Mouse (Mus musculus): ENCODE data around the gene Wipi1. TPM values are rescaled to one million over a fixed set of nuclear protein-coding genes. Genes with fewer than 3 reads are reported as not detected.

Gene Wipi1
- polyA plus RNA-seq, 1 experiment from 2014 or later, result 17.6 TPM

DNA sequence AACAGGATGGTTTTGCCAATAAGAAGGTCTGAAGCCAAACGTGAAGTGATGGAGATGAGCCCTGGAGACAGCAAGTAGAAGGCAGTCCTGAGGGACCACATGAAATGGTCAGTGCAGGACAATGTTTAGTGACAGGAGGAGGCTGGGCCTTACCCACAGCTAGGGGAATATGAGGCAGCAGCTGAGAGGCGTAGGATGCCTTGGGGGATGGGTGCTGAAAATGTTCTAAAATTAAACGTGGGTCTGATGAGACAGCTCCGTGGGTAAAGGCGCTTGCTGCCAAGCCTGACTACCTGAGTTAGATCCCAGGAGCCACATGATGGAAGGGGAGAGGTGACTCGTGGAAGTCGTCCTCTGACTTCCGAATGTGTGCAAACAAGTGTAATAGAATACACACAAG, 21.8 kb downstream of the Wipi1 start:
- no peak for ATAC-seq (ENCODE audit: low FRiP score, low read depth)
- Histone ChIP-seq H3K9me3 (no peaks in the 10 kb centered on the region), H3K4me3 (no peak overlapping the region), H3K9ac (no peak overlapping the region), H3K27ac (replicated peaks) (no peak overlapping the region), H3K27me3 (no peaks in the 10 kb centered on the region), H3K4me1 (replicated peaks) (no peaks in the 10 kb centered on the region), H3K4me2 (no peak overlapping the region), H3K36me3 (no peaks in the 10 kb centered on the region)
- 87% methylated on average over 8 of the region's 8 CpGs for WGBS

DNA sequence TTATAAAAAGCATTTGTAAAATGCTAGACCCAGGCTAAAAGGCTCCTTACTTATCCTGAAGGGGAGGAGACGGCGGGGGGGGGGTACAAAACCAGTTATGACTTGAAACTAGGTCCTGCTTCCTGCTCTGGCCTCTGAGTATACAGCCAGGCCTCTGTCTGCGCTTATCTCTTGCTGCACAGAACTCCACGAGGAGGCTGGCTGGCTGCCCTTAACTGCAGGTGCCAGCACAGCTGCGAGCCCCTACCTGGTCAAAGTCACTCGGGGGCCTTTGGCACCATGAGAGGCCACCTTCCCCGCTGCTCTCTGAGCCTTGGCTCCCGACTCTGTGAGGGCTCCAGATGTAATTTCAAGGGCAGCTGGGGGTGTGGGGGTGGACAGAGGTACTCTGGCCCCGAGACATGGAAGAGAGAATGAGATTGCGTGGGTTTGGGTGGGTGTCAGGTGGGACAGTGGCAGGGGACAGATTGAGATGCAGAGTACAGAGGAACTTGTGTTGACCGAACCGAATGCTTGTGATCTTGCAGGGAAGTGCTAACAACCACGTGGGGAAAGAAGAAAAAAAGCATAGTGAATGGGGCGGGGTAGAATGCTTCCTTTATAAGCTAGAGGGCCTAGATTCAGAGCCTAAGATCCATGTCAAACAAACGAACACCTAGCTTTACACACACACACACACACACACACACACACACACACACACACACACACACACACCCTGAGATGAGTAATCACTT, 24.0 kb downstream of the Wipi1 start:
- Histone ChIP-seq H3K9me3 (no peaks in the 10 kb centered on the region), H3K9ac (no peak overlapping the region), H3K4me1 (replicated peaks) (no peaks in the 10 kb centered on the region), H3K27me3 (no peaks in the 10 kb centered on the region), H3K4me2 (no peak overlapping the region), H3K4me3 (no peak overlapping the region), H3K27ac (replicated peaks) (no peak overlapping the region), H3K36me3 (no peaks in the 10 kb centered on the region)
- ATAC-seq (ENCODE audit: low FRiP score, low read depth), result no peak
- 72% methylated on average over 15 of the region's 15 CpGs for WGBS

DNA sequence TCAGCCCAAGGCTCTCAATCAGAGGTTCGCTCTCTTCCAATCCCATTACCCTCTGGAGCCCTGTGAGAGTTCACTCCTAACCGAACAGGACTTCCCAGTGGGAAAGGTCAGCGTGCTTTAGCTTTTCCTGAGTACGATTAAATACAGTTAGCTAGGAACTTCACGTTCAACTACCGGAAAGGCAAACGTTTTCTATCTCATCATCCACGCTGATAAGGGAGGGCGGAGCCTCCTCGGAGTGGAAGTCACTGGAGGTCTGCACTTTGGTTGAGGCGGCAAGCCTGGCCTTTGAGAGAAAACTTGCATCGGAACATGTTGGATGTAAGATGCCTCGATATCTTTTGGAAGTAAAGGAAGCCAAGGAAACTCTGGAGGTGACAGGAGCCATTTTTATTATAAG, 24.7 kb downstream of the Wipi1 start:
- Histone ChIP-seq H3K36me3 (no peaks in the 10 kb centered on the region), H3K4me3 (no peak overlapping the region), H3K27ac (replicated peaks) (no peak overlapping the region), H3K9ac (no peak overlapping the region), H3K4me2 (no peak overlapping the region), H3K9me3 (no peaks in the 10 kb centered on the region), H3K4me1 (replicated peaks) (no peaks in the 10 kb centered on the region), H3K27me3 (no peaks in the 10 kb centered on the region)
- ATAC-seq (ENCODE audit: low FRiP score, low read depth), result no peak
- WGBS, result 68% methylated on average over 13 of the region's 13 CpGs

DNA sequence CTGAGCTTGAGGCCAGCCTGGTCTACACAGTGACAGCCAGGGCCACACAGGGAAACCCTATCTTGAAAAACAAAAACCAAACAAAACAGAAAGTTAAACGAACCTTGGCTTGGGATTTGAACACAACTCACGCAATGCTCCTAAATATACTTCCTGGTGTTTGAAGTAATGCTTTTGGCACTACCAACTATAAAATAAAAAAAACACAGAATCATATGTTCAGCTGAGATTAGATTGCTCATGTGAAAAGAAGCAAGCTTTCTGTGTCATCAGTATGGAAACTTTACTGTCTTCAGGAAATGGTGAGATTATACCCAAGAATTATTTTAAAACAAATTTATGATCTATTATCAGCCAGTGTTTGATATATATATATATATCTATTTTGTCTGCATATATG, 25.3 kb downstream of the Wipi1 start:
- H3K4me2 ChIP-seq, result no peak overlapping the region
- no peaks in the 10 kb centered on the region for H3K9me3 ChIP-seq
- no peaks in the 10 kb centered on the region for H3K36me3 ChIP-seq
- H3K27ac ChIP-seq (replicated peaks), result no peak overlapping the region
- H3K4me3 ChIP-seq, result no peak overlapping the region
- no peaks in the 10 kb centered on the region for H3K4me1 ChIP-seq (replicated peaks)
- WGBS, result 86% methylated on average over 2 of the region's 2 CpGs
- no peak overlapping the region for H3K9ac ChIP-seq
- no peaks in the 10 kb centered on the region for H3K27me3 ChIP-seq
- no peak for ATAC-seq (ENCODE audit: low FRiP score, low read depth)

DNA sequence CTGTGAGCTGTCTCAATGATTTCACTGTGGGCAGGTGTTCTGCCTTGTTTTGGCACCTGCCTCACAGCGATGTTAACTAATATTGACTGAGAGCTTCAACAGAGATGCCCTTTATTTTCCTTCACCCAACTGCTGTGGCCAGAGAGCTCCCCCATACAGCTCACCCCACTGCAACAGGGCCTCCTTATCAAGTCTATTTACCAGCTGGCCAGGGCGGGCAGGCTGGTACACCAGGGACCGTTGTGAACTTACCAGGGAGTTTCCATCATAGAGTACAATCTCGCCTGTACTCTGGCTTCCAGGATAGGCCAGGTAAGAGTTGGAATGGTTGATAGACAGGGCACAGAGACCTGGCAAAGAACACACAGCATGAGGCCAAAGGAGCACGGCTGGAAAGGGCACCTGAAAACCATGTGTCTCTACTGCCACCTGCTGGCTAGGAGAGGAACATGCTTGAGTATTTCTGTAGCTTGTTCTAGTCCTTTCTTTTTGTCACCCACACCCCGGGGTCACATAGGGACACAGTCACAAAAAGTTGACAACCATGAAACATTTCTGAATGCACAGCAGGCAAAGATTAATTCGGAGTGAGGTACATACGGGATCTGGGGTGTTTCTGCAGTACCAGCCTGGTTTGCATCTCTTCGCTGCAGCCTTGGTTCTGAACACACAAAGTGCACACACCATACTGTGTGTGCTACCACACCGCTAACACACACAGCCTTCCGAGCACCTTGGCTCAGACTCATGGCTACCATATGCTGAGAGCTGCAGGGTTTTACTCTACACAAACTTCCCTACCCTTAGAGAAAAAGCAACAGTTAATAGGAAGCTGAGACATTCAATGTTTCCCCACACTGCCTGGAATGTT, 26.7 kb downstream of the Wipi1 start:
- H3K27me3 ChIP-seq, result no peaks in the 10 kb centered on the region
- H3K9ac ChIP-seq, result no peak overlapping the region
- no peak overlapping the region for H3K4me2 ChIP-seq
- H3K36me3 ChIP-seq, result no peaks in the 10 kb centered on the region
- 42% methylated on average over 11 of the region's 11 CpGs for WGBS
- H3K4me3 ChIP-seq, result no peak overlapping the region
- H3K27ac ChIP-seq (replicated peaks), result no peak overlapping the region
- H3K4me1 ChIP-seq (replicated peaks), result no peaks in the 10 kb centered on the region
- H3K9me3 ChIP-seq, result no peaks in the 10 kb centered on the region
- peak; percentile 40; the same call in 1 of the 2 replicates for ATAC-seq (ENCODE audit: low FRiP score, low read depth)

DNA sequence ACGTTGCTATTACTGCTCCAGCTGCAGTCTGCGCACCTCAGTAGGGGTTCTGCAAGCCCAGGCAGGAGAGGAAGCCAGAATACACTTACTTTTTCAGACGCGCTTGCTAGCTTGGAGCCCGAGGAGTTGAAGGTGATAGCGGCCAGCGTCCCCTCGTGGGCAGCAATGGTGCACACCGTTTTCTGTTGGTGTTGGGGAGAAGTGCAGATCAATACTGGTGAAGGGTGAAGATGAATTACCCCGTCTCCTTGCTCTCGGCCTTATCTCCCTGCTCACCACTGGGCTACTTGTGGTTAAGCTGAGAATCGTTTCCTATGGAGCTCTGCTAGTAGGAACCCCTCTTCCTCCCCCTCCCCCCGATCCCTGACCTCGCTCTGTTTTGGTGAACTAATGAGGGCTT, 27.8 kb downstream of the Wipi1 start:
- H3K4me3 ChIP-seq, result no peak overlapping the region
- no peak for ATAC-seq (ENCODE audit: low FRiP score, low read depth)
- H3K4me1 ChIP-seq (replicated peaks), result no peaks in the 10 kb centered on the region
- no peaks in the 10 kb centered on the region for H3K36me3 ChIP-seq
- no peak overlapping the region for H3K4me2 ChIP-seq
- 76% methylated on average over 14 of the region's 14 CpGs for WGBS
- no peaks in the 10 kb centered on the region for H3K27me3 ChIP-seq
- H3K27ac ChIP-seq (replicated peaks), result no peak overlapping the region
- H3K9me3 ChIP-seq, result no peaks in the 10 kb centered on the region
- no peak overlapping the region for H3K9ac ChIP-seq

DNA sequence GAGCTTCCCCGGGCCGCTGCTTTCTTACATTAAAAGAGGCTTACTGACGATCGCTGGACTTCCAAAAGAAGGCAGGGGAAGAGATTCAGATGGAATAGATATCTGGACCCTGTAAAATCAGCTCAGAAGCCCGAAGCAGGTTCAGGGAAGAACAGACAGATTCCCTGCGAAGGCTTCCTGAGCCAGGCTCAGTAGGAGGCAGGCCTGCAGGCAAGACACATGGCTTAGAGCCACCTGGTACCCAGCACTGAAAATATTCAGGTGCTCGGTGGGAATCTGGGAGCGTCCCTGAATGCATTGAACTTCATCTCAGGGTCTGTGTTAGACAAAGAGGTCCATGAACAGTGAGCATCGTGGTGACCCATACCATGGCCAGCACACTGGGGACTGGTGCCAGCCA, 31.8 kb downstream of the Wipi1 start:
- Histone ChIP-seq H3K9me3 (no peaks in the 10 kb centered on the region), H3K36me3 (no peaks in the 10 kb centered on the region), H3K9ac (no peak overlapping the region), H3K27ac (replicated peaks) (no peak overlapping the region), H3K4me1 (replicated peaks) (no peaks in the 10 kb centered on the region), H3K4me2 (no peak overlapping the region), H3K4me3 (no peak overlapping the region), H3K27me3 (no peaks in the 10 kb centered on the region)
- 81% methylated on average over 9 of the region's 9 CpGs for WGBS
- no peak for ATAC-seq (ENCODE audit: low FRiP score, low read depth)

DNA sequence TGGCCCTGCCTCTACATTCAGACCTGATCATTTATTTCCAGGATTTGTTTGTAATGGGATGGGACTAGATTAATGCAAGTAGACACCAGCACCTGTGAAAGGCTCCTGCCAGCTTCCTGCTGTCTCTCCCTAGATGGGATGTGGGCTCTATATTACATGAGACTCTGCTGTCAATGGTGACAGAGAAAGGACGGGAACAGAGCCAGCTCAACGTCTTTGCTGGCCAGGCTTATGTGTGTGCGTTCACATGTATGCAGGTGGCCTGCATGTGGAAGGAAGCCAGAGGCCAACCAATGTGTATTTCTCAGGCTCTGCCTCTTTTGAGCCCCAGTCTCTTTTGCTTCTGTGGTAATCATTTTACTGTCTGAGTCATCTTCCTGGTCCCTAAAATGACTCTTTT, 33.2 kb downstream of the Wipi1 start:
- 70% methylated on average over 3 of the region's 3 CpGs for WGBS
- no peak for ATAC-seq (ENCODE audit: low FRiP score, low read depth)
- no peaks in the 10 kb centered on the region for H3K27me3 ChIP-seq
- H3K4me3 ChIP-seq, result no peak overlapping the region
- H3K36me3 ChIP-seq, result no peaks in the 10 kb centered on the region
- H3K4me1 ChIP-seq (replicated peaks), result no peaks in the 10 kb centered on the region
- no peak overlapping the region for H3K4me2 ChIP-seq
- no peak overlapping the region for H3K27ac ChIP-seq (replicated peaks)
- no peak overlapping the region for H3K9ac ChIP-seq
- H3K9me3 ChIP-seq, result no peaks in the 10 kb centered on the region

DNA sequence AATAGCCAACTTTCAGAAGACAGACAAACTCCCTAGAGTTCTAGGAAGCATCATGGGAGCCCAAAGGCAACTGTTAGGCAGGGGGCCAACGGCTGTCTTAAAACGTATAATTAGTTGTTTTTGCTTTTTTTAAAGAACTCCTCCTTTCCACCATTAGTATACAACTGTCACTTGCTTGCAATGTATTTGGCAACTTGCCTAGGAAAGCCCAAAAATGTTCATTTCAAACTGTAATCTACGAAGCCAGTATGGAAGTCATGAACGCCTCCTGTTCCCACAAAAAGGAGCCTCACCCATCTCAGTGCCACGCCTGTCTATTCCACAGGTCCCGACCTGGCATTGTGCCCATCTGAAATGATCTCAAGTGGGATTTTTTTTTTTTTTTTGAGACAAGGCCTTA, 35.9 kb downstream of the Wipi1 start:
- Histone ChIP-seq H3K4me1 (replicated peaks) (no peaks in the 10 kb centered on the region), H3K9ac (no peak overlapping the region), H3K27me3 (no peaks in the 10 kb centered on the region), H3K4me2 (no peak overlapping the region), H3K4me3 (no peak overlapping the region), H3K9me3 (no peaks in the 10 kb centered on the region), H3K27ac (replicated peaks) (no peak overlapping the region), H3K36me3 (no peaks in the 10 kb centered on the region)
- 83% methylated on average over 6 of the region's 6 CpGs for WGBS
- ATAC-seq (ENCODE audit: low FRiP score, low read depth), result no peak

DNA sequence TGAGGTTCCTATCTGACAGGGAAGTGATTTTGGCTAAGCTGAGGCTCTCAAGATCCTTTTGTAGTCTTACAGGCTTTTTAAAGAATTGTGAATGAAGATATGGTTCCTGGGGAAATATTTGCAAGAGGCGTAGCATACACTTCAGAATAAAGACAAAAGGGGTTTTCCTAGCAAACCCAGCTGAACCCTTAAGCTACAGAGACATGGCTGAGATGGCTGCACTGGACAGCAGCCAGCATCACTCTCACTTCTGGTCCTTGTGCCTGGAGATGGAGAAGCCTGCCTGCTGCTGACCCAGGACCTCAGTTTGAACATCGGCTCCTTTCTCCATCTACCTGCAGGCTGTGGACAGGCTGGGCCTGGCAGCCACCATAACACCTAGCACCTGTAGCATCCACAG, 37.2 kb downstream of the Wipi1 start:
- WGBS, result 78% methylated on average over 2 of the region's 2 CpGs
- no peak overlapping the region for H3K27ac ChIP-seq (replicated peaks)
- H3K27me3 ChIP-seq, result no peaks in the 10 kb centered on the region
- H3K9me3 ChIP-seq, result no peaks in the 10 kb centered on the region
- H3K36me3 ChIP-seq, result no peaks in the 10 kb centered on the region
- H3K4me3 ChIP-seq, result no peak overlapping the region
- no peak overlapping the region for H3K4me2 ChIP-seq
- no peak for ATAC-seq (ENCODE audit: low FRiP score, low read depth)
- no peak overlapping the region for H3K9ac ChIP-seq
- no peaks in the 10 kb centered on the region for H3K4me1 ChIP-seq (replicated peaks)

DNA sequence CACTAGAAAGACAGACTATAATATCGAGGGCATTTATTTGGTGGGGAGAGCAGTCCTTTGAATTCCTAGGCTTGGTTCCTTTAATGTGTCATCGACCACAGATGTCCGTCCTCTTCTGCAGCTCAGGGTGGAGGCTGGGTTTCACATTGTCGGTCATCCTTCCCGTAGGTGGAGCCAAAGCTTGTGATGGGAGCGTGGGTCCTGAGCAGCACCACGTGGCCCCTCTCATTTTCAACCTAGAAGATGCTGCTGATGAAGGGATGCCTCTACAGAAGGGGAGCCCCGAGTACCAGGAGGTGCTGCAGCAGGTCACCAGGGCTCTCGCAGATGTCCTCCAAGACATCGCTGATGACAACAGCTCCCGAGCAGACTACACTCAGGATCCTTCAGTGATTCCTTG, 39.7 kb downstream of the Wipi1 start:
- Histone ChIP-seq H3K9me3 (no peaks in the 10 kb centered on the region), H3K4me2 (no peak overlapping the region), H3K4me1 (replicated peaks) (no peaks in the 10 kb centered on the region), H3K27ac (replicated peaks) (no peak overlapping the region), H3K27me3 (no peaks in the 10 kb centered on the region), H3K9ac (no peak overlapping the region), H3K36me3 (no peaks in the 10 kb centered on the region), H3K4me3 (no peak overlapping the region)
- ATAC-seq (ENCODE audit: low FRiP score, low read depth), result no peak
- 92% methylated on average over 11 of the region's 11 CpGs for WGBS

DNA sequence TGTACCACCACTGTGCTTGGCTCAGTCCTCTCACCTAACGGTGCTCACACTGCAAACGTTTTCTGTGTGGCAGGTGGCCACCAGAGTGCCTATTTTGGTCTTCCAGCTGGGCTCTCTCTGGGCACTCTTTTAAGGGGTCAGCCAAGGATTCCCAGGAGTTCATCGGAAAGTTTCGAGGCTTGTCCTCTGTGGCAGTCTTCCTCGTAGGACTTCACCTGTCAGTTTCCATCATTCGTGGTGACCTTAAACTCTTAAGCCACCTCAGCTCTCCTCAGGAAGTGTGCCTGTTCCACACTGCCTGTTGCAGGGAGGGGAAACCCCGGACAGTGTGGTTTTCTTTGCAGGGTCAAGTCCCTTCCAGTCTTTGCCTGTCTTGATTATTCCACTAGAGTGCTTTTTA, 42.0 kb downstream of the Wipi1 start:
- no peaks in the 10 kb centered on the region for H3K27me3 ChIP-seq
- H3K4me2 ChIP-seq, result no peak overlapping the region
- H3K9me3 ChIP-seq, result no peaks in the 10 kb centered on the region
- no peak overlapping the region for H3K4me3 ChIP-seq
- ATAC-seq (ENCODE audit: low FRiP score, low read depth), result no peak
- H3K9ac ChIP-seq, result no peak overlapping the region
- H3K36me3 ChIP-seq, result no peaks in the 10 kb centered on the region
- no peak overlapping the region for H3K27ac ChIP-seq (replicated peaks)
- H3K4me1 ChIP-seq (replicated peaks), result no peaks in the 10 kb centered on the region
- WGBS, result 78% methylated on average over 7 of the region's 7 CpGs

Measured in hindbrain, embryonic 15.5 days (tissue).